Mouse (Mus musculus) testis, postnatal 14 days (tissue): ENCODE measurements around the gene Myo1a.
"Not testable (repeated sequence)": the region's sequence is repeated elsewhere in the genome, so short reads cannot be mapped to it uniquely, and the experiment has no call there.

ENCODE experiments used
- DNase-seq: peaks from one replicate; pipeline ENCODE4 v3.0.0; 2021; ENCODE audit warnings: low spot score

Myo1a gene

GRCm38 (mm10) chr10:127759181-127760110 lies 54.5 kb downstream of the Myo1a start, which contains the start of the genes Rdh1 and Rdh16f1:
TSS of gene Rdh1 (plus strand) at chr10:127759721.
TSS of gene Rdh16f1 (plus strand) at chr10:127759787.
- no peak for DNase-seq

- DNase-seq = not testable (repeated sequence)
Observed at GRCm38 (mm10) chr10:127762926-127763325, 58.0 kb downstream of the Myo1a start.

GRCm38 (mm10) chr10:127763914-127764680 lies 59.1 kb downstream of the Myo1a start:
- no peak for DNase-seq

GRCm38 (mm10) chr10:127766564-127766963 lies 61.6 kb downstream of the Myo1a start:
- no peak for DNase-seq
